Mouse (Mus musculus): Measurements from ENCODE around the gene Card6. TPM values are rescaled to one million over a fixed set of nuclear protein-coding genes. Genes with fewer than 3 reads are reported as not detected.

The Card6 gene
- polyA plus RNA-seq, 1 experiment from 2014 or later: 1.3 TPM

GRCm38 (mm10) chr15:5121535-5122313 is 13.4 kb upstream of the Card6 start:
- Histone ChIP-seq H3K27me3 (ENCODE audit: control insufficient read depth, insufficient read depth, low read length) (no peaks in the 10 kb centered on the region), H3K9me3 (ENCODE audit: control insufficient read depth, low read length) (no peaks in the 10 kb centered on the region), H3K4me3 (ENCODE audit: low read depth, low read length) (no peak overlapping the region), H3K27ac (ENCODE audit: low read depth, low read length) (no peak overlapping the region), H3K36me3 (ENCODE audit: control insufficient read depth, insufficient read depth, low read length) (peaks cover 16% of the 10 kb centered on the region), H3K4me2 (replicated peaks; ENCODE audit: low read depth, low read length) (no peak overlapping the region), H3K9ac (ENCODE audit: low read depth, low read length) (no peak overlapping the region), H3K4me1 (replicated peaks; ENCODE audit: control insufficient read depth, insufficient read depth, low read length) (peaks cover 2% of the 10 kb centered on the region; the same call in 1 of the 2 replicates)
- DNase-seq (ENCODE audit: low spot score): no peak
- 91% methylated on average over 12 of the region's 12 CpGs for WGBS
- ATAC-seq (ENCODE audit: low FRiP score): no peak

- no peak overlapping the region for H3K4me2 ChIP-seq (replicated peaks; ENCODE audit: low read depth, low read length)
- H3K4me3 ChIP-seq (ENCODE audit: low read depth, low read length): no peak overlapping the region
- H3K27ac ChIP-seq (ENCODE audit: low read depth, low read length): no peak overlapping the region
- no peak overlapping the region for H3K9ac ChIP-seq (ENCODE audit: low read depth, low read length)
- no peaks in the 10 kb centered on the region for H3K9me3 ChIP-seq (ENCODE audit: control insufficient read depth, low read length)
- no peak for DNase-seq (ENCODE audit: low spot score)
- no peak for ATAC-seq (ENCODE audit: low FRiP score)
- H3K36me3 ChIP-seq (ENCODE audit: control insufficient read depth, insufficient read depth, low read length): peaks cover 16% of the 10 kb centered on the region
- 91% methylated on average over 2 of the region's 2 CpGs for WGBS
- peaks cover 2% of the 10 kb centered on the region; the same call in 1 of the 2 replicates for H3K4me1 ChIP-seq (replicated peaks; ENCODE audit: control insufficient read depth, insufficient read depth, low read length)
- no peaks in the 10 kb centered on the region for H3K27me3 ChIP-seq (ENCODE audit: control insufficient read depth, insufficient read depth, low read length)
These were observed 11.4 kb upstream of the Card6 start for GRCm38 (mm10) chr15:5119707-5120106.

GRCm38 (mm10) chr15:5119192-5119591 is 10.9 kb upstream of the Card6 start:
- Histone ChIP-seq H3K27ac (ENCODE audit: low read depth, low read length) (no peak overlapping the region), H3K27me3 (ENCODE audit: control insufficient read depth, insufficient read depth, low read length) (no peaks in the 10 kb centered on the region), H3K9me3 (ENCODE audit: control insufficient read depth, low read length) (no peaks in the 10 kb centered on the region), H3K4me1 (replicated peaks; ENCODE audit: control insufficient read depth, insufficient read depth, low read length) (peaks cover 2% of the 10 kb centered on the region; the same call in 1 of the 2 replicates), H3K36me3 (ENCODE audit: control insufficient read depth, insufficient read depth, low read length) (peaks cover 12% of the 10 kb centered on the region), H3K4me2 (replicated peaks; ENCODE audit: low read depth, low read length) (no peak overlapping the region), H3K4me3 (ENCODE audit: low read depth, low read length) (no peak overlapping the region), H3K9ac (ENCODE audit: low read depth, low read length) (no peak overlapping the region)
- ATAC-seq (ENCODE audit: low FRiP score) (no peak), DNase-seq (ENCODE audit: low spot score) (no peak)
- WGBS: 93% methylated on average over 2 of the region's 2 CpGs

DNA sequence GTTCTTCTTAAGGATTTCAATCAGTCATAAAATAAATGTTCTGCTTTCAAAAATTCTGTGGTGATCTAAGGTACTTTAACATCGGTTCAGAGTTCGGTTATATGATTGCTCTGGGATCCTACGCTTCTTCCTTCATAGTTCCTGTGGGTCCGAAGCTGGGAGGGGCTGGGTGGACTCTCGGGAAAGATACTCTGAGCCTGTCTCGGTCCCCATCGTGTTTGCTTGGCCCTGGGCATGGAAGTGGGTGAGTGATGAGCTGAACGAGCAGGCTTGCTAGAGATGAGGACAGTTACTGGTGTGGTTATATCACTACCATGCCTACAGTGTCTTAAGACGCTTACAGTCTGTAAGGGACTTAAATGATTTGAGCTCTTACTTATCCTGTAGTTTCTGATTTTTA is 10.3 kb upstream of the Card6 start:
- peaks cover 10% of the 10 kb centered on the region for H3K36me3 ChIP-seq (ENCODE audit: control insufficient read depth, insufficient read depth, low read length)
- H3K9me3 ChIP-seq (ENCODE audit: control insufficient read depth, low read length): no peaks in the 10 kb centered on the region
- DNase-seq (ENCODE audit: low spot score): no peak
- peaks cover 2% of the 10 kb centered on the region; the same call in 1 of the 2 replicates for H3K4me1 ChIP-seq (replicated peaks; ENCODE audit: control insufficient read depth, insufficient read depth, low read length)
- H3K27me3 ChIP-seq (ENCODE audit: control insufficient read depth, insufficient read depth, low read length): no peaks in the 10 kb centered on the region
- no peak overlapping the region for H3K4me2 ChIP-seq (replicated peaks; ENCODE audit: low read depth, low read length)
- no peak overlapping the region for H3K27ac ChIP-seq (ENCODE audit: low read depth, low read length)
- WGBS: 89% methylated on average over 9 of the region's 9 CpGs
- H3K4me3 ChIP-seq (ENCODE audit: low read depth, low read length): no peak overlapping the region
- H3K9ac ChIP-seq (ENCODE audit: low read depth, low read length): no peak overlapping the region
- no peak for ATAC-seq (ENCODE audit: low FRiP score)

DNA sequence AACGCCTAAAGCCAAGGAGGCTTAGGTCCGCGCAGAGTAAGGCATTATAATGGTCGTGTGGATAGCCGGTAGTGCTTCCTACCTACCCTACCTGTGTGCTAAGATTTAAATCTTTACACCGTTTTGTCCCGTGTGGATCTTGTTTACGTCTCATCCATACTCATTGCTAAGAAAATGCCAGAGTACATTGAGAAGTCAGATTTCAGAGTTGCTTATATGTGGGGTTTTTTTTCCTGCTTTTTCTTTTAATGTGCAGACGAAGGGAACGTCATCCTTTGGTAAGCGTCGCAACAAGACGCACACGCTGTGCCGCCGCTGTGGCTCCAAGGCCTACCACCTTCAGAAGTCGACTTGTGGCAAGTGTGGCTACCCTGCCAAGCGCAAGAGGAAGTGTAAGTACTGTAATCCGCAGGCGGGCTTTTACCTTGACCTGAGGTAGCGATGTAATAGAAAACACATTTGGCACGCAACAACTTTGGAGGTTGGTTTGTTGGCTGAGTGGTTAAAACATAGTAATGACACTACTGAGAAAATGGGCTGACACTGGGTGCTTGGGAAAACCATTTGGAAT is 8.8 kb upstream of the Card6 start:
- Histone ChIP-seq H3K9ac (ENCODE audit: low read depth, low read length) (peak overlapping the region; percentile 95), H3K36me3 (ENCODE audit: control insufficient read depth, insufficient read depth, low read length) (peaks cover 10% of the 10 kb centered on the region)
- no peak for ATAC-seq (ENCODE audit: low FRiP score)

DNA sequence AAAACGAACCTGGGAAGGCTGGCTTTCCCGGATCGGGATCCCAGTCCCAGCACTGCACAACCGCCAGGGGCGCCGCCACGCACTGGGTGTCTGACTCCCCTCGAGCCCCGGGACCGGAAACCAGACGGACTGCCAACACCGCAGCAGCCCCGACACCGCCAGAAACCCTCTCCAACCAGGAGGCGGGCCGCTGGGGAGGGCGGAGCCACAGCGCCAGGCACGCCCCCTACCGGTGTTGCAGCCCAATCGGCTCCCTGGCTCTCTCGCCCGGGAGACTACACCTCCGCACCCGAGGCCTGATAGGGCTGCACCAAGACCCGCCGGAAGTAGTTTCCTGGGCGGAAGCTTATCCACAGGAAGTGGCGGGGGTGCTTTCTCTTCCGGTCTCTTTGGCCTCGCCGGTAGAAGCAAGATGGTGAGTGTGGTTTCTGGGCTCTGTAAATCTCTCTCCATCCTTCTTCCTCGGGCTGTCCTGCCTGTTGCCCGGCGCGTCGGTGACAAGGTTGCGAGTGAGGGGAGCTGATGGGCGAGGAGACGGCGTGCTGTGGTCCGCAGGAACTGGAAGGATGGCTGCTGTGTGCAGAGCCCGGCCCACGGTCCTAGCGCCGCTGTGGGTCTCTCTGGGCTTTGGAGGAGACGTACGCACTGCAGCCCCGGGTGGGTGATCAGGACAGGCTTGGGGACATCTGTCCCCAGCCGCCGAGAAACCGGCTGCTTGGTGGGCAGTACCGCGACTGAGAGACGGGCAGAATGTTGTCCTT is 8.1 kb upstream of the Card6 start, which contains the start of gene Rpl37:
Gene Rpl37, plus strand, starts transcription at position 376 of the 761 bp plus-strand sequence.
- peak; percentile 98 for DNase-seq (ENCODE audit: low spot score)
- no peaks in the 10 kb centered on the region for H3K9me3 ChIP-seq (ENCODE audit: control insufficient read depth, low read length)
- H3K27ac ChIP-seq (ENCODE audit: low read depth, low read length): peak within 1 kb of the TSS; percentile 87
- peak within 1 kb of the TSS; percentile 93 for H3K4me3 ChIP-seq (ENCODE audit: low read depth, low read length)
- H3K4me1 ChIP-seq (replicated peaks; ENCODE audit: control insufficient read depth, insufficient read depth, low read length): peaks cover 2% of the 10 kb centered on the region; the same call in 1 of the 2 replicates
- WGBS: 0% methylated on average over 55 of the region's 55 CpGs
- H3K4me2 ChIP-seq (replicated peaks; ENCODE audit: low read depth, low read length): peak within 1 kb of the TSS; percentile 74
- peaks cover 10% of the 10 kb centered on the region for H3K36me3 ChIP-seq (ENCODE audit: control insufficient read depth, insufficient read depth, low read length)
- ATAC-seq (ENCODE audit: low FRiP score): peak; percentile 98
- H3K27me3 ChIP-seq (ENCODE audit: control insufficient read depth, insufficient read depth, low read length): no peaks in the 10 kb centered on the region
- H3K9ac ChIP-seq (ENCODE audit: low read depth, low read length): peak within 1 kb of the TSS; percentile 95

More for the DNA sequence above, 8.8 kb upstream of the Card6 start:
- WGBS: 3% methylated on average over 22 of the region's 22 CpGs
- Histone ChIP-seq H3K27ac (ENCODE audit: low read depth, low read length) (peak overlapping the region; percentile 87), H3K4me3 (ENCODE audit: low read depth, low read length) (peak overlapping the region; percentile 93), H3K27me3 (ENCODE audit: control insufficient read depth, insufficient read depth, low read length) (no peaks in the 10 kb centered on the region), H3K4me2 (replicated peaks; ENCODE audit: low read depth, low read length) (peak overlapping the region; percentile 74), H3K9me3 (ENCODE audit: control insufficient read depth, low read length) (no peaks in the 10 kb centered on the region), H3K4me1 (replicated peaks; ENCODE audit: control insufficient read depth, insufficient read depth, low read length) (peaks cover 2% of the 10 kb centered on the region; the same call in 1 of the 2 replicates)
- no peak for DNase-seq (ENCODE audit: low spot score)

- DNase-seq (ENCODE audit: low spot score) (no peak), ATAC-seq (ENCODE audit: low FRiP score) (no peak)
- no peak overlapping the region for H3K27ac ChIP-seq (ENCODE audit: low read depth, low read length)
- H3K4me3 ChIP-seq (ENCODE audit: low read depth, low read length): peak overlapping the region; percentile 93
- WGBS: 76% methylated on average over 8 of the region's 8 CpGs
- H3K36me3 ChIP-seq (ENCODE audit: control insufficient read depth, insufficient read depth, low read length): peaks cover 10% of the 10 kb centered on the region
- no peaks in the 10 kb centered on the region for H3K9me3 ChIP-seq (ENCODE audit: control insufficient read depth, low read length)
- H3K9ac ChIP-seq (ENCODE audit: low read depth, low read length): no peak overlapping the region; the same call in 1 of the 2 replicates
- peaks cover 2% of the 10 kb centered on the region; the same call in 1 of the 2 replicates for H3K4me1 ChIP-seq (replicated peaks; ENCODE audit: control insufficient read depth, insufficient read depth, low read length)
- H3K27me3 ChIP-seq (ENCODE audit: control insufficient read depth, insufficient read depth, low read length): no peaks in the 10 kb centered on the region
- H3K4me2 ChIP-seq (replicated peaks; ENCODE audit: low read depth, low read length): peak overlapping the region; percentile 39
These were observed 6.8 kb upstream of the Card6 start for GRCm38 (mm10) chr15:5115173-5115572.

GRCm38 (mm10) chr15:5112651-5113050 is 4.3 kb upstream of the Card6 start:
- no peak overlapping the region for H3K4me2 ChIP-seq (replicated peaks; ENCODE audit: low read depth, low read length)
- ATAC-seq (ENCODE audit: low FRiP score) (no peak), DNase-seq (ENCODE audit: low spot score) (no peak)
- no peaks in the 10 kb centered on the region for H3K27me3 ChIP-seq (ENCODE audit: control insufficient read depth, insufficient read depth, low read length)
- H3K4me1 ChIP-seq (replicated peaks; ENCODE audit: control insufficient read depth, insufficient read depth, low read length): peaks cover 2% of the 10 kb centered on the region; the same call in 1 of the 2 replicates
- H3K9ac ChIP-seq (ENCODE audit: low read depth, low read length): no peak overlapping the region
- no peaks in the 10 kb centered on the region for H3K9me3 ChIP-seq (ENCODE audit: control insufficient read depth, low read length)
- H3K27ac ChIP-seq (ENCODE audit: low read depth, low read length): no peak overlapping the region
- H3K36me3 ChIP-seq (ENCODE audit: control insufficient read depth, insufficient read depth, low read length): no peaks in the 10 kb centered on the region
- H3K4me3 ChIP-seq (ENCODE audit: low read depth, low read length): no peak overlapping the region
- WGBS: 84% methylated on average over 3 of the region's 3 CpGs

All from hindbrain, embryonic 11.5 days (tissue).